Mouse (Mus musculus) frontal cortex, postnatal 36 days (tissue): ENCODE measurements around the gene Myh3.

Experiments used
- DNase-seq, 2 experiments: peaks; one replicate each; pipeline ENCODE4 v3.0.0; 2022; ENCODE audit warnings: low spot score in 2 of 2

Myh3 gene

GRCm38 (mm10) chr11:67144559-67145265 lies 66.6 kb downstream of the Myh3 start:
- no peak for DNase-seq

GRCm38 (mm10) chr11:67145482-67146408 lies 67.6 kb downstream of the Myh3 start:
- DNase-seq: no peak

- DNase-seq: no peak
These were observed 68.5 kb downstream of the Myh3 start for GRCm38 (mm10) chr11:67146409-67147282.

- DNase-seq: no peak
These were observed 69.3 kb downstream of the Myh3 start for GRCm38 (mm10) chr11:67147283-67147921.

GRCm38 (mm10) chr11:67148286-67149012 lies 70.3 kb downstream of the Myh3 start:
- no peak for DNase-seq

- no peak for DNase-seq
These were observed 72.1 kb downstream of the Myh3 start for GRCm38 (mm10) chr11:67150237-67150636.

GRCm38 (mm10) chr11:67151159-67151558 lies 73.1 kb downstream of the Myh3 start:
- no peak for DNase-seq
